In genomic region chr11:94970210-94970943, GRCm38 (mm10) we compare ENCODE assay signal across 1 mouse cellular context.
TF ChIP-seq lines count a peak whose summit lies in the region.

No protein-coding gene starts in this region.

TF ChIP-seq in CH12.LX, 34 proteins besides CTCF, POLR2A, EP300 and RAD21 (continued from another document):
- no peak for TF ChIP-seq MAZ (IDR thresholded peaks at IDR 0.05; ENCODE audit: low read depth, low read length)
- no peak for TF ChIP-seq MEF2A (IDR thresholded peaks at IDR 0.05; ENCODE audit: borderline replicate concordance, low read depth, low read length)
- TF ChIP-seq CHD2 (IDR thresholded peaks at IDR 0.05; ENCODE audit: low read length), result 0 out of 2 replicates have a peak, but pooled peaks have one; percentile 29
- TF ChIP-seq NELFE (IDR thresholded peaks at IDR 0.05; ENCODE audit: low read depth, low read length), result peak; percentile 38; the same call in 1 of the 2 replicates
- peak; percentile 38; the same call in 1 of the 2 replicates for TF ChIP-seq ELF1 (IDR thresholded peaks at IDR 0.05; ENCODE audit: low read depth, low read length)
- TF ChIP-seq TCF12 (IDR thresholded peaks at IDR 0.05; ENCODE audit: low read depth, low read length), result no peak
- no peak for TF ChIP-seq POLR2AphosphoS2 (IDR thresholded peaks at IDR 0.05; ENCODE audit: low read depth, low read length)
- TF ChIP-seq MYC (IDR thresholded peaks at IDR 0.05; ENCODE audit: low read depth, low read length), result no peak
